Mouse (Mus musculus): ENCODE results near the gene Mospd3. TPM values are rescaled to one million over a fixed set of nuclear protein-coding genes. Genes with fewer than 3 reads are reported as not detected.

The Mospd3 gene
- polyA plus RNA-seq, 1 experiment from 2014 or later = 19.8 TPM

- no peaks in the 10 kb centered on the region for H3K9me3 ChIP-seq (ENCODE audit: control insufficient read depth, low read length)
- H3K4me2 ChIP-seq = peak overlapping the region; percentile 48
- no peak overlapping the region for H3K27ac ChIP-seq (ENCODE audit: low read depth, low read length)
- DNase-seq (ENCODE audit: low spot score, missing footprints) = peak; percentile 92
- no peaks in the 10 kb centered on the region for H3K36me3 ChIP-seq (ENCODE audit: control insufficient read depth, insufficient read depth, low read length)
- H3K9ac ChIP-seq (ENCODE audit: low read length) = peak overlapping the region; percentile 50
- WGBS = 7% methylated on average over 27 of the region's 27 CpGs
- peak overlapping the region; percentile 14 for H3K4me3 ChIP-seq (ENCODE audit: low read depth, low read length)
- H3K27me3 ChIP-seq (ENCODE audit: control insufficient read depth, insufficient read depth, low read length) = no peaks in the 10 kb centered on the region
- ATAC-seq (ENCODE audit: low FRiP score) = peak; percentile 59
- peaks cover 7% of the 10 kb centered on the region for H3K4me1 ChIP-seq (ENCODE audit: control insufficient read depth, insufficient read depth, low read length)
These were observed 26.4 kb downstream of the Mospd3 start for GRCm38 (mm10) chr5:137574470-137574901.

DNA sequence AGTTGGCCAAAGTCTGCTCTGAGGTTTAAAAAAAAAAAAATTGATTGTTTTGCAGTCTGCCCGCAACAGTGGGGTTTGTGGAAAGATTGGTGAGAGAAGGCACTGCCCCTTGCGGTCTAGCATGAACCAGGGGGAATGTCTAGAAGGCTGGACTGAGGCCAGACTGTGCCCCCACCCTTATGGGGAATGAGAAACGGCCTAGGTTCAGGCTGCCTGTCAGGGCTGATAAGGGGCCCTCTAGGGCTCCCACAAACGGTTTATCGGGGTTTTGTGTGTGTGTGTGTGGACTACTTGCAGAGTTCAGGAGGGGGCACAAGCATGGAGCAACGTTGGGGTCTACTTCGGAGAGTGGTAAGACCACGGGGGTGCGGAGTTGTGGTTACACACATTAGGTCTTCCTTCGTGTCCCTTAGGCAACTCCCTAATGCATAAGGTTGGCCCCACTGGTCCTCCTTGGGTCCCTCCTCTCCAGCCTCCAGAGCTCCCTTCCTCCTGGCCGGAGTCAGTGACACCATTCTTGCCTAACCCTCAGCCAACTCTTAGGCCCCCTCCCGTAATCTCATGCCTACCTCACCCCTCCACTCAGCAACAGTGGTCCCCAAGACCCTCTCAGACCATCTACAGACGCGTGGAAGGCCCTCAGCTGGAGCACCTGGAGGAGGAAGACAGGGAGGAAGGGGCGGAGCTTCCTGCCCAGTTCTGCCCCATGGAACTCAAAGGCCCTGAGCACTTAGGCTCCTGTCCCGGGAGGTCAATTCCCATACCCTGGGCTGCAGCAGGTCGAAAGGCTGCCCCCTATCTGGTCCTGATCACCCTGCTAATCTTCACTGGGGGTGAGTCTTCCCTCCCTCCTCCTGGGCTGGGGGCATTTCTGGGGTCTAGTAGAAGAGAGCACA, 29.9 kb downstream of the Mospd3 start:
- DNase-seq (ENCODE audit: low spot score, missing footprints) (no peak), ATAC-seq (ENCODE audit: low FRiP score) (no peak)
- Histone ChIP-seq H3K9ac (ENCODE audit: low read length) (no peak overlapping the region), H3K36me3 (ENCODE audit: control insufficient read depth, insufficient read depth, low read length) (no peaks in the 10 kb centered on the region), H3K4me2 (no peak overlapping the region), H3K4me1 (ENCODE audit: control insufficient read depth, insufficient read depth, low read length) (peaks cover 7% of the 10 kb centered on the region), H3K9me3 (ENCODE audit: control insufficient read depth, low read length) (no peaks in the 10 kb centered on the region), H3K27ac (ENCODE audit: low read depth, low read length) (no peak overlapping the region), H3K27me3 (ENCODE audit: control insufficient read depth, insufficient read depth, low read length) (no peaks in the 10 kb centered on the region), H3K4me3 (ENCODE audit: low read depth, low read length) (no peak overlapping the region)
- WGBS = 78% methylated on average over 17 of the region's 17 CpGs

- WGBS = 42% methylated on average over 7 of the region's 7 CpGs
- peaks cover 7% of the 10 kb centered on the region for H3K4me1 ChIP-seq (ENCODE audit: control insufficient read depth, insufficient read depth, low read length)
- H3K27me3 ChIP-seq (ENCODE audit: control insufficient read depth, insufficient read depth, low read length) = no peaks in the 10 kb centered on the region
- H3K9ac ChIP-seq (ENCODE audit: low read length) = no peak overlapping the region
- no peak overlapping the region for H3K4me3 ChIP-seq (ENCODE audit: low read depth, low read length)
- no peaks in the 10 kb centered on the region for H3K36me3 ChIP-seq (ENCODE audit: control insufficient read depth, insufficient read depth, low read length)
- H3K9me3 ChIP-seq (ENCODE audit: control insufficient read depth, low read length) = no peaks in the 10 kb centered on the region
- ATAC-seq (ENCODE audit: low FRiP score) (no peak), DNase-seq (ENCODE audit: low spot score, missing footprints) (no peak)
- H3K4me2 ChIP-seq = no peak overlapping the region
- no peak overlapping the region for H3K27ac ChIP-seq (ENCODE audit: low read depth, low read length)
These were observed 30.7 kb downstream of the Mospd3 start for GRCm38 (mm10) chr5:137570181-137570580.

DNA sequence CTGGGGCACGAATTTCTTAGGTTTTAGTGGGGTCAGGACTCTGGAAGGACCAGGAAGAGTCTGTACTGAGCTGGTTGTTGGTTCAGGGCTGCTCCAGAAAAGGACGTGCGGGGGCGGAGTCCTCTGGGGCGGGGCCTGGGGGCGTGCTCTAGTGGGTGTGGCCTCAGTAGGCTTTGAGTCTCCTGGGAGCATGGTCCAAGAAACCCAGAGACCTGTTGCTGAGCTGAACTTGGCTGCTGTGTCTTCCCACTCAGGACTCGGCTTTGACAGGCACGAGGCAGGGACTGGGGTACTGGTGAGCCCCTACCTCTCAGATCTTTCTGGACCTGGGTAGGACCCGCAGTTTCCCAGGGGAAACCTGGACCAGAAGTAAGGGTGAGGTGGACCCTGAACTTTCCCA, 31.2 kb downstream of the Mospd3 start, which contains the start of gene Tfr2:
Tfr2 (plus strand) TSS at position 176 of the 400 bp plus-strand sequence.
- WGBS = 32% methylated on average over 9 of the region's 9 CpGs
- Histone ChIP-seq H3K4me2 (no peak within 1 kb of the TSS), H3K27me3 (ENCODE audit: control insufficient read depth, insufficient read depth, low read length) (no peaks in the 10 kb centered on the region), H3K9me3 (ENCODE audit: control insufficient read depth, low read length) (no peaks in the 10 kb centered on the region), H3K4me1 (ENCODE audit: control insufficient read depth, insufficient read depth, low read length) (peaks cover 6% of the 10 kb centered on the region), H3K27ac (ENCODE audit: low read depth, low read length) (no peak within 1 kb of the TSS), H3K36me3 (ENCODE audit: control insufficient read depth, insufficient read depth, low read length) (no peaks in the 10 kb centered on the region), H3K9ac (ENCODE audit: low read length) (no peak within 1 kb of the TSS), H3K4me3 (ENCODE audit: low read depth, low read length) (no peak within 1 kb of the TSS)
- ATAC-seq (ENCODE audit: low FRiP score) (no peak), DNase-seq (ENCODE audit: low spot score, missing footprints) (no peak)

GRCm38 (mm10) chr5:137569031-137569430, 31.8 kb downstream of the Mospd3 start:
- DNase-seq (ENCODE audit: low spot score, missing footprints) (no peak), ATAC-seq (ENCODE audit: low FRiP score) (no peak)
- H3K36me3 ChIP-seq (ENCODE audit: control insufficient read depth, insufficient read depth, low read length) = no peaks in the 10 kb centered on the region
- H3K27ac ChIP-seq (ENCODE audit: low read depth, low read length) = no peak overlapping the region
- H3K9ac ChIP-seq (ENCODE audit: low read length) = no peak overlapping the region
- H3K27me3 ChIP-seq (ENCODE audit: control insufficient read depth, insufficient read depth, low read length) = no peaks in the 10 kb centered on the region
- WGBS = 70% methylated on average over 12 of the region's 12 CpGs
- no peak overlapping the region for H3K4me2 ChIP-seq
- H3K9me3 ChIP-seq (ENCODE audit: control insufficient read depth, low read length) = no peaks in the 10 kb centered on the region
- H3K4me3 ChIP-seq (ENCODE audit: low read depth, low read length) = no peak overlapping the region
- peaks cover 2% of the 10 kb centered on the region; the same call in 1 of the 2 replicates for H3K4me1 ChIP-seq (ENCODE audit: control insufficient read depth, insufficient read depth, low read length)

DNA sequence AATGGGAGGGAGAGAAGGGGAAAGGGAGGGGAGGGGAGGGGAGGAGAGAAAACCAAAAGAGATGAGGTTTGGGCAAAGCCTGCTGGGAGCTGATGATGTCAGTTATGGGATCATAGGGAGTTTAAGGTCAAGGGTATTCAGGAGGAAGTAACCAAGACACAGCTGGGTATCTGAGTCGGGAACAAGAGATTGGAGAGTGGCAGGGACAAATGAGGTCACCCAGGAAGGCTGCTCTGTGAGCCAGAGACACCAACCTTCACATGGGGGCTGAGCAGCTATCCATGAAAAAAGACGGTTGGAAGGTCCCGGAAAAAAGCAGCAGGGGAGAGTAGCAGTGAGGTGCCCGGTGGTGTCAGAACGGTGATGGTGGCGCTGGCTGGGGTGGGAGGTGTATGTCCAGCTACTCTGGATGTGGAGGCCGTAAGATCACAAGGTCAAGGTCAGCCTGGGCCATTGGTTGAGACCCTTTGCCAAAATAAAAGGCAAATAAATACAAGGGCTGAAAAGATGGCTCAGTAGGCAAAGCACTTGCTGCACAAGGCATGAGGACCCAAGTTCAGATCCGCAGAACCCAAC, 32.5 kb downstream of the Mospd3 start:
- no peak overlapping the region for H3K9ac ChIP-seq (ENCODE audit: low read length)
- H3K4me2 ChIP-seq = no peak overlapping the region
- DNase-seq (ENCODE audit: low spot score, missing footprints) (no peak), ATAC-seq (ENCODE audit: low FRiP score) (no peak)
- no peak overlapping the region for H3K4me3 ChIP-seq (ENCODE audit: low read depth, low read length)
- H3K4me1 ChIP-seq (ENCODE audit: control insufficient read depth, insufficient read depth, low read length) = peaks cover 2% of the 10 kb centered on the region; the same call in 1 of the 2 replicates
- H3K36me3 ChIP-seq (ENCODE audit: control insufficient read depth, insufficient read depth, low read length) = no peaks in the 10 kb centered on the region
- no peak overlapping the region for H3K27ac ChIP-seq (ENCODE audit: low read depth, low read length)
- no peaks in the 10 kb centered on the region for H3K9me3 ChIP-seq (ENCODE audit: control insufficient read depth, low read length)
- no peaks in the 10 kb centered on the region for H3K27me3 ChIP-seq (ENCODE audit: control insufficient read depth, insufficient read depth, low read length)
- 82% methylated on average over 8 of the region's 8 CpGs for WGBS

- H3K4me2 ChIP-seq = no peak overlapping the region
- no peak overlapping the region for H3K27ac ChIP-seq (ENCODE audit: low read depth, low read length)
- no peak for ATAC-seq (ENCODE audit: low FRiP score)
- H3K36me3 ChIP-seq (ENCODE audit: control insufficient read depth, insufficient read depth, low read length) = no peaks in the 10 kb centered on the region
- no peak overlapping the region for H3K4me3 ChIP-seq (ENCODE audit: low read depth, low read length)
- 93% methylated on average over 5 of the region's 5 CpGs for WGBS
- H3K9me3 ChIP-seq (ENCODE audit: control insufficient read depth, low read length) = no peaks in the 10 kb centered on the region
- peak; percentile 67 for DNase-seq (ENCODE audit: low spot score, missing footprints)
- H3K27me3 ChIP-seq (ENCODE audit: control insufficient read depth, insufficient read depth, low read length) = no peaks in the 10 kb centered on the region
- H3K4me1 ChIP-seq (ENCODE audit: control insufficient read depth, insufficient read depth, low read length) = peaks cover 2% of the 10 kb centered on the region; the same call in 1 of the 2 replicates
- no peak overlapping the region for H3K9ac ChIP-seq (ENCODE audit: low read length)
These were observed 34.4 kb downstream of the Mospd3 start for GRCm38 (mm10) chr5:137566416-137566815.

GRCm38 (mm10) chr5:137565744-137566143, 35.1 kb downstream of the Mospd3 start:
- no peak overlapping the region for H3K27ac ChIP-seq (ENCODE audit: low read depth, low read length)
- no peak overlapping the region for H3K4me2 ChIP-seq
- ATAC-seq (ENCODE audit: low FRiP score) (no peak), DNase-seq (ENCODE audit: low spot score, missing footprints) (peak; percentile 31)
- H3K27me3 ChIP-seq (ENCODE audit: control insufficient read depth, insufficient read depth, low read length) = no peaks in the 10 kb centered on the region
- no peaks in the 10 kb centered on the region for H3K9me3 ChIP-seq (ENCODE audit: control insufficient read depth, low read length)
- no peaks in the 10 kb centered on the region for H3K36me3 ChIP-seq (ENCODE audit: control insufficient read depth, insufficient read depth, low read length)
- H3K9ac ChIP-seq (ENCODE audit: low read length) = no peak overlapping the region
- H3K4me3 ChIP-seq (ENCODE audit: low read depth, low read length) = no peak overlapping the region
- peaks cover 2% of the 10 kb centered on the region; the same call in 1 of the 2 replicates for H3K4me1 ChIP-seq (ENCODE audit: control insufficient read depth, insufficient read depth, low read length)
- WGBS = 72% methylated on average over 6 of the region's 6 CpGs

DNA sequence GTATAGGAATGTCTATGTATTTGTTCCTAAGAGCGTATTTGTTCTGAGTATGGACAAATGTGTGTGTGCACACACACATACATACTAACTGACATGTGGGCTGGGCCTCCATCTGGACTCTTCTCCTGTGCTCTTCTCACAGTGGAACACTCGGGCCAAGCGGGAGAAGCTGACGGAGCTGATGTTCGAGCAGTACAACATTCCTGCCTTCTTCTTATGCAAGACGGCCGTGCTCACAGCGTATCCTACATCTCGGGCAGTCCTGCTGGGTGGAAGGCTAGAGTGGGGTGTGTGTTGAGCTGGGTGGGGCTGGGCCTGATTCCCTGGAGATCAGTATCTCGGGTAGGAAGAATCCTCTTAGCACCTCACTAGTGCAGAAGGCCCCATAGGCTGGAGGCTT, 37.9 kb downstream of the Mospd3 start:
- H3K4me3 ChIP-seq (ENCODE audit: low read depth, low read length) = no peak overlapping the region
- ATAC-seq (ENCODE audit: low FRiP score) (no peak), DNase-seq (ENCODE audit: low spot score, missing footprints) (no peak)
- no peak overlapping the region for H3K4me2 ChIP-seq
- H3K27ac ChIP-seq (ENCODE audit: low read depth, low read length) = no peak overlapping the region
- no peaks in the 10 kb centered on the region for H3K9me3 ChIP-seq (ENCODE audit: control insufficient read depth, low read length)
- no peaks in the 10 kb centered on the region for H3K36me3 ChIP-seq (ENCODE audit: control insufficient read depth, insufficient read depth, low read length)
- WGBS = 85% methylated on average over 10 of the region's 10 CpGs
- H3K27me3 ChIP-seq (ENCODE audit: control insufficient read depth, insufficient read depth, low read length) = no peaks in the 10 kb centered on the region
- H3K4me1 ChIP-seq (ENCODE audit: control insufficient read depth, insufficient read depth, low read length) = no peaks in the 10 kb centered on the region
- no peak overlapping the region for H3K9ac ChIP-seq (ENCODE audit: low read length)

All from midbrain, embryonic 11.5 days (tissue).